Mouse (Mus musculus) lung, postnatal 10 days (tissue): ENCODE results near the gene Olfr1512.
"Not testable (repeated sequence)": the region's sequence is repeated elsewhere in the genome, so short reads cannot be mapped to it uniquely, and the experiment has no call there.

Experiments
- DNase-seq: peaks from one replicate; pipeline ENCODE4 v3.0.0; 2021

Gene Olfr1512

GRCm38 (mm10) chr14:52379068-52379467, at the start of gene Olfr1512:
TSS of gene Olfr1512 (minus strand) at chr14:52379168.
- DNase-seq = no peak

DNA sequence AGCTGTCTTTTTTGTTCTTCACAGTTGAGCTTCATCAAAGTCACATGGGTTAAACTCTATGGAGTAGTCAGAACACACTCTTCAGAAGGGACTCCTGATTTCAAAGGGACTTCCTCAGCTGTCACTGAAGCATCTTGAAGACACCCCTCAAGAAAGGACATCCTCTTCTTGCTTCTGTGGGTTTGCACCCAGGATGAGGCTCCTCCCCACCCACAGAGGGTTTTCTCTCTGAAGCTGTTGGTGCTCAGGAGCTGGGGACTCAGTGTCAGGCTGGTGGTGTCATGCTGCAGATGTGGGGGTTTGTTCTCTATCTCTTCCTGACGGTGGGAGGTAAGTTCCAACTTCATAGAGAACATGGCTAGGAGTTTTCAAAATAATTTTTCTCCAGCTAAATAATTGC, 48.7 kb upstream of the Olfr1512 start:
- DNase-seq = no peak

DNA sequence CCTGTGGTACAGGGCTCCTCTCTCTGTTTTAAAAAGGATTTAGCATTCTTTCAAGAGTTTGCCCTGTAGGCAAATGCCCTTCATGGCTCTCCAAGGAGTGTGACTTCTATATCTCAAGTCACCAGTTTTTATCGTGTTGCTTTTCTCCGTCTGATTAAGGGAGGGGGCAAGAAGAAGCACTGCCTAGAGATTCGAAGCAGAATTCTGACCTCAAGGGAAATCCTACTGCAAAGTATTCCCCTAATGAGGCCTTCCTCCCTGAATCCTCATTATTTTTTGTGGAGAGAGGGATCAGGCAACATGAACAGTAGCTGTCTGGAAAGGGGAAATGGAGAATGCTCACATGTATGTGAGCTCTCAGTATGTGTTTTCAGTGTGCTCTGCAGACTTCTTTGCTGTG, 35.3 kb upstream of the Olfr1512 start, which contains the start of gene Olfr1510:
Olfr1510 (minus strand) TSS at position 101 of the 400 bp plus-strand sequence.
- no peak for DNase-seq

DNA sequence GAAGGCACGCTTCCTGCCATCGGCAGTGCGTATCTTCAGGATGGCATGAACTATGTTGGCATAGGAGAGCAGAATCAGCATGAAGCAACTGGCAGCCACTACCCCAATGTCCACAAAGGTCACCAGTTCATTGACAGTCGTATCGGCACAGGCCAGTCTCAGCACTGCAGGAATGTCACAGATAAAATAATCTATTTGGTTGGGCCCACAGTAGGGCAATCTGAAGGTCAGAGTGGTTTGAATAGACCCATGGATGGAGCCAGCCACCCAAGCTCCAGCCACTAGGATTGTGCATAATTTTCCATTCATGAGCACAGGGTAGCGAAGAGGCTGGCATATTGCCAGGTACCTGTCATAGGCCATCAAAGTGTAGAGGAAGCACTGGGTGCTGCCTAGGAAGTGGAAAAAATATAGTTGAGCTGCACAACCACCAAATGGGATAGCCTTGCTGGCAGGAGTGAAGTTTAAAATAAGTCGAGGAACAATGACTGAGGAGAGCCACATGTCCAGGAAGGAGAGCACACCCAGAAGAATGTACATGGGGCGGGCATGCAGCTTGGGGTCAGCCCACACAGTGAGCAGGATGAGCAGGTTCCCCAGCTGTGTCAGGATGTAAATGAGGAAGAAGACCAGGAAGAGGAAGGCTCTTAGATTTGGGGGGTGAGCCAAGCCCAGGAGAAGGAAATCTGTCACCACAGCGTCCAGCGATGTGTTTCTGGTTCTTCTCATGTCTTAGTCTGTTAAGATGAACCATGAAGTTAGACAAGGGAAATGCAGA, 31.4 kb upstream of the Olfr1512 start:
- not testable (repeated sequence) for DNase-seq

- no peak for DNase-seq
Measured at GRCm38 (mm10) chr14:52397279-52397678, 18.3 kb upstream of the Olfr1512 start, which contains the start of gene Olfr1511. TSS of gene Olfr1511 (minus strand) at chr14:52397379.

DNA sequence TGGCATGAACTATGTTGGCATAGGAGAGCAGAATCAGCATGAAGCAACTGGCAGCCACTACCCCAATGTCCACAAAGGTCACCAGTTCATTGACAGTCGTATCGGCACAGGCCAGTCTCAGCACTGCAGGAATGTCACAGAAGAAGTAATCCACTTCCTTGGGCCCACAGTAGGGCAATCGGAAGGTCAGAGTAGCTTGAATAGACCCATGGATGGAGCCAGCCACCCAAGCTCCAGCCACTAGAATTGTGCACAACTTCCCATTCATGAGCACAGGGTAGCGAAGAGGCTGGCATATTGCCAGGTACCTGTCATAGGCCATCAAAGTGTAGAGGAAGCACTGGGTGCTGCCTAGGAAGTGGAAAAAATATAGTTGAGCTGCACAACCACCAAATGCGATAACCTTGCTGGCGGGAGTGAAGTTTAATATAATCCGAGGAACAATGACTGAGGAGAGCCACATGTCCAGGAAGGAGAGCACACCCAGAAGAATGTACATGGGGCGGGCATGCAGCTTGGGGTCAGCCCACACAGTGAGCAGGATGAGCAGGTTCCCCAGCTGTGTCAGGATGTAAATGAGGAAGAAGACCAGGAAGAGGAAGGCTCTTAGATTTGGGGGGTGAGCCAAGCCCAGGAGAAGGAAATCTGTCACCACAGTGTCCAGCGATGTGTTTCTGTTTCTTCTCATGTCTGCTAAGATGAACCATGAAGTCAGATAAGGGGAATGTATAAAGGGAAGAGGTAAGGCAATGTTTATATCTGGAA, 11.3 kb upstream of the Olfr1512 start:
- DNase-seq = not testable (repeated sequence)

DNA sequence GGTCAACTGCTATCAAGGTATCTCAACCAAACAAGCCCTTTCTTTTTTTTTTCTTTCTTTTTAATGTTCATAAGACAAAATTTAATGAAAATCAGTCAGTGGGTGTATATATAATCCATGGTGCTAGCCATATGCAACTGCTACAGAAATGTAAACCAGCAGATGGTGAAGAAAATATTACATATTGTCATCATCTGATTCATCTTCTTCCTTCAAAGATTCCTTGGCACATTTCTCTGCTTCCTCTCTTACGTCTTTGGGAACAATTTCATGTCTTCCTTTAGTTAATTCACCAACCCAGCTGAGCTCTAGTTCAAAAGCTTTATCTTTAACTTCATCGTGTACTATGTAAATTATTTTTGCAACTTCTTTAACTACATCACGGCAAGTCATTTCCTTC, 10.2 kb downstream of the Olfr1512 start:
- no peak for DNase-seq

- DNase-seq = no peak
Measured at GRCm38 (mm10) chr14:52356308-52356707, 22.7 kb downstream of the Olfr1512 start, which contains the start of gene Olfr1513. TSS of gene Olfr1513 (minus strand) at chr14:52356408.

DNA sequence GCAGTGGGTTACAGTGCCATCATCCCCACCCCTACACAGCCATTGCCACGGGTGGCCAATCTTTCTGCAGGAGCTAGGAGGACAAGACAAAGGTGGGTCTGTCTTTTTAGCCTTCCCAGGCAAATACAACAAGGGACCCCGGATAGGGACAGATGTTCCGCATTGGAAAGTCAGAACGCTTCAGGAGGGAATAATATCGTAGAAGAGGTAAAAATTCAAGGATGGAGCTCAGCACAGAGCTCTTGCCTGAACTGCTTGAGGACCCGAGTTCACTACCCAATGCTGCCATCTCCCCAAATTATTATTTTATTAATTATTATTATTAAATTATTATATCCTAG, 39.5 kb downstream of the Olfr1512 start:
- no peak for DNase-seq

DNA sequence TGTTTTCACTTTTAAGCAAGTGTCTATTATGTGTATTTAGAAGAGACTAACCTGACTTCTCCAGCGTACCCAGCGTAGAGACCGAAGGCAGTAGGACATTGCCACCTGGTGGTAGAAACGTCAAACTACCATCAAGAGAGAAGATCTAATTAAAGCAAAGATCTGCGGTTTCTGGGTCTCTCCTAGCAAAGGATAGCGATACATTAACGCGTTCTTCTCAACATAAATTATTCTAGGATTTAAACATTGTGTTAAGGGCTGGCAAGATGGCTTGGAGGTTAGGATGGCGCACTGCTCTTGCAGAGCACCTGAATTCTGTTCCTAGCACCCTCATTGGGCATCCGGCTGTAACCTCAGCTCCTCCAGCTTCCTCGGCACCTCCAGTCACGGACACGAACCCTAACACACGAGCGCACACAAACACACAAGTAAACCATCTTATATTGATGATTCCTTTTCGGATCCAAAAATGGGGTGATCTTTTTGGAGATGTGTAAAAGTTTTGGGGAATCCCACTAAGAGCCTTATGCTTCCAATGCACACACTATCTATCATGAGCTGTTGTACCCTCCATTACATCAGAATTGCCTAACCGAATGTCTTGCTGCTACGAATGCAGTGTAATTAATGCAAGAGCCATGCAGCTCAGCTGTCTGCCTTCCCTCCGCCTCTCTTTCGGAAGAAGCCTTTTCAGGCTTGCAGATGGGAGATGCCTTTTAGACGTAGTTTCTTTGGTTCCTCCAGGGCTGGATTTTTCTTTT, 40.0 kb downstream of the Olfr1512 start:
- DNase-seq = peak; percentile 76

- DNase-seq = no peak
Measured at GRCm38 (mm10) chr14:52332171-52332570, 46.8 kb downstream of the Olfr1512 start.

GRCm38 (mm10) chr14:52331069-52331750, 47.8 kb downstream of the Olfr1512 start:
- DNase-seq = no peak

- no peak for DNase-seq
Measured at GRCm38 (mm10) chr14:52327910-52328812, 50.8 kb downstream of the Olfr1512 start, which contains the start of gene Sall2. TSS of gene Sall2 (minus strand) at chr14:52328762.

- DNase-seq = no peak
Measured at GRCm38 (mm10) chr14:52327375-52327901, 51.5 kb downstream of the Olfr1512 start.

GRCm38 (mm10) chr14:52325890-52326289, 53.1 kb downstream of the Olfr1512 start:
- DNase-seq = no peak
